Mouse (Mus musculus): ENCODE results near the gene Dpm2. TPM values are rescaled to one million over a fixed set of nuclear protein-coding genes. Genes with fewer than 3 reads are reported as not detected.

Dpm2 gene
- polyA plus RNA-seq, 1 experiment from 2014 or later = 72.9 TPM

DNA sequence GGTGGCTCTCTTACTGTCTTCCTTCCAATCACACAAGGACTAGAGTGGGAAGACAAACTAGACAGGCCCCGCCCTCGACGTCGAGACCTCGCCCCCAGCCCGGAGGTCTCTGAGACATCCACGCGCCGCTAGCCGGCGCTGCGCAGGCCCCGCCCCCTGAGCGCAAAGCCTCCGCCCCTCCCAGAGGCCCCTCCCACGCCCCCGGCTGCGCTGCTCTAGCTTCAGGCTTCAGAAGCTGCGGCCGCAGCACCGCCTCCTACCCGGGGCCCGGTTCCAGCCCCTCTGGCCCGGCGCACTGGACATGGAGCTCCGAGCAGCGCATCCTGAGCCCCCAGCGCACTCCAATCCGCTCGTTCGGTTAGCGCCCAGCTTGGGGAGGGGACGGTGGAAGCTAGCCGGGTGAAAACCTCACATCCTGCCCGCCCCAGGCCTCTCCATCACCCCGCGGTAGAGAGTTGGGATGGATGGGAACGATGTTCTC lies 16.3 kb downstream of the Dpm2 start, which contains the start of gene St6galnac4:
Gene St6galnac4, plus strand, starts transcription at position 225 of the 481 bp plus-strand sequence.
- Histone ChIP-seq H3K9me3 (no peaks in the 10 kb centered on the region), H3K27ac (replicated peaks) (peak within 1 kb of the TSS; percentile 87), H3K4me1 (peaks cover 47% of the 10 kb centered on the region), H3K4me3 (peak within 1 kb of the TSS; percentile 73), H3K27me3 (replicated peaks) (peaks cover 6% of the 10 kb centered on the region), H3K9ac (peak within 1 kb of the TSS; percentile 88), H3K4me2 (peak within 1 kb of the TSS; percentile 77), H3K36me3 (peaks cover 21% of the 10 kb centered on the region)
- peak; percentile 91 for ATAC-seq (ENCODE audit: extremely low read depth, insufficient number of reproducible peaks, low FRiP score, low TSS enrichment)
- WGBS = 0% methylated on average over 38 of the region's 38 CpGs

DNA sequence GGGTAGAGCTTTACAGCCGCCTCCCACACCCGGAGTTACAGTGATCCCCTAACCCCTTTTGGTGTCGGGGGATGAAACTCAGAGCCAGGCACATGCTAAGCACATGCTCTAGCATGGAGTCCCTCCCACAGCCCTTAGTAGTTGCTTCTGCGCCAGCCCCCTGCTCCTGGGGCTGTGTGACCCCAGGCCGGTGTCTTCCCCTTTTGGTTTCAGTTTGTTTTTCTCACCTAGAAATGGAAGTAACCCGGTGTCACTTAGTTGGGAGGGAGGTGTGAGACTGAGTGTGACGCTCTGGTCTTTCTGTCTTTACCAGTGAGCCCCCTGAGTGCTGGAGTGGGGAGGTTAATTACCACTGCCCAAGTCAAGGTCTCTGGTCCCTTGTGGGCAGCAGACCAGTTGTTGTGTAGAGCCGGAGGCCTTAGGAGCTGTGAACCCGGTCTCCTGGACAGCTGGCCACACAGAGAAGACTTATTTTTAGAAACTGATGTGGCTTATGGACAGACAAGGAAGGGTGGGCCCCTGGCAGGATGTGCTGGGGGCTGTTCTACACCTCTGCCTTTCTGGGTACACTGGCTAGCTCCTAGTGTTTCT lies 17.2 kb downstream of the Dpm2 start:
- Histone ChIP-seq H3K27ac (replicated peaks) (peak overlapping the region; percentile 87), H3K36me3 (peaks cover 29% of the 10 kb centered on the region), H3K27me3 (replicated peaks) (no peaks in the 10 kb centered on the region), H3K4me2 (peak overlapping the region; percentile 77), H3K9me3 (no peaks in the 10 kb centered on the region), H3K9ac (peak overlapping the region; percentile 88), H3K4me1 (peaks cover 46% of the 10 kb centered on the region), H3K4me3 (peak overlapping the region; percentile 73)
- 6% methylated on average over 9 of the region's 9 CpGs for WGBS
- no peak for ATAC-seq (ENCODE audit: extremely low read depth, insufficient number of reproducible peaks, low FRiP score, low TSS enrichment)

DNA sequence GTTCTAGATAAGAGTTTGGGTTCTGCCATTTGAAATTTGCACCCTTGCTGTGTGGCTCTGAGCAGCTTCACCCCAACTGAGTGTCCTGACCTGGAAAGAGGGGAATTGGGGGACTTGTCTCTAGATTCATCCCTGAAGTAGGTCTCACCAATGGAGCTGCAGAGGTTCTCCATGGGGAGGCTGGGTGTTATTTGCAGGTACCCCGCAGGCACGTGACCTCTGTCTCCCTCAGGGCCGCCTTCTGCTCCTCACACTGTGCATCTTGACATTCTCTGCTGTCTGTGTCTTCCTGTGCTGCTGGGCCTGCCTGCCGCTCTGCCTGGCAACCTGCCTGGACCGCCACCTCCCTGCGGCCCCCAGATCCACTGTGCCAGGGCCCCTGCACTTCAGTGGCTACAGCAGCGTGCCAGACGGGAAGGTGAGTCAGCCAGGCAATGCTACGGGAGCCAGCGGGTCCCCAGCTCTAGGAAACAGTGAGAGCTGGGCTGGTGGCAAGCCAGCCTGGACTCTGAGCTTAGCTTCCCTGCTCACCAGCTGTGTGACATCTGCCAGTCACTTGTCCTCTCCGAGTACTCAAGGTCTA lies 18.6 kb downstream of the Dpm2 start:
- Histone ChIP-seq H3K4me1 (peaks cover 41% of the 10 kb centered on the region), H3K36me3 (peaks cover 43% of the 10 kb centered on the region), H3K9ac (peak overlapping the region; percentile 61), H3K4me2 (peak overlapping the region; percentile 77), H3K27me3 (replicated peaks) (no peaks in the 10 kb centered on the region), H3K27ac (replicated peaks) (peak overlapping the region; percentile 87), H3K9me3 (no peaks in the 10 kb centered on the region), H3K4me3 (peak overlapping the region; percentile 73)
- no peak for ATAC-seq (ENCODE audit: extremely low read depth, insufficient number of reproducible peaks, low FRiP score, low TSS enrichment)
- WGBS = 40% methylated on average over 11 of the region's 11 CpGs

DNA sequence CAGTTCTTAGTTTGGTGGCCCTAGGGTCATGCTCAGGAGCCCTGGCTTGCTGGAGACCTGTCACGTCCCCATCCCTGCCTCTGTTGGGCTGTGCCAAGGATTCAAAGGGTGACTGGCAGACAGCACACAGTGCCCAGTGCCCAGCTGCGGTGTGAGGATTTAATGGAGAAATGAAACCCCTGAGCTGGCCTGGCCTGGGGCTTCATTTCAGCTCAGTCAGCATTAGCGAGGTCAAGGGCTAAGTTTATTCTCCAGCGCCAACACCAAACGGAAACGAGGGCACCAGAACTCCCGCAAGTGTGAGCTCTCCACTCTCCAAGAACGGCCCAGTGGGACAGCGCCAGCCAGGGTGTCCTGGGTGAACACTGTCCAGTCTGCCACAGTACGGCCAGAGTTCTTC lies 19.6 kb downstream of the Dpm2 start:
- no peaks in the 10 kb centered on the region for H3K9me3 ChIP-seq
- no peak for ATAC-seq (ENCODE audit: extremely low read depth, insufficient number of reproducible peaks, low FRiP score, low TSS enrichment)
- 78% methylated on average over 10 of the region's 10 CpGs for WGBS
- no peak overlapping the region for H3K4me3 ChIP-seq
- H3K9ac ChIP-seq = peak overlapping the region; percentile 61; the same call in 1 of the 2 replicates
- H3K36me3 ChIP-seq = peaks cover 53% of the 10 kb centered on the region
- no peaks in the 10 kb centered on the region for H3K27me3 ChIP-seq (replicated peaks)
- H3K27ac ChIP-seq (replicated peaks) = peak overlapping the region; percentile 87; the same call in 1 of the 2 replicates
- peaks cover 41% of the 10 kb centered on the region for H3K4me1 ChIP-seq
- no peak overlapping the region for H3K4me2 ChIP-seq

DNA sequence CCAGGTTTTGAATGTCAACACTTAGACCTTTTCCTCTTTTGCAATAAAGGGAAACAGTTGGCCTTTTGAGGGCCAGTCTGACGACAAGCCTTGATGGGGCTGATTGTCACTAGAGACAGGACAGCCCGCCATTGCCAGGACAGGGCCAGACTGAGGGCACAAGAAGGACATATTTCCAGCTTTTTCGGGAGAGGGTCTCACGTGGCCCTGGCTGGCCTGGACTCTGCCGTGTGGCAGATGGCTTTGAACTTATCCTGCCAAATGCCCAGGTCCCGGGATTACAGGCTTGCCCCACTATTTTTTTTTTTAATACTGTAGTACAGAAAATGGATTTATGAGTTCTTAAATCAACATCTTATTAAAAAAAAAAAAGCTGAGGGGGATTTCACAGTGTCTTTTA lies 20.6 kb downstream of the Dpm2 start:
- Histone ChIP-seq H3K9me3 (no peaks in the 10 kb centered on the region), H3K4me2 (no peak overlapping the region), H3K4me1 (peaks cover 39% of the 10 kb centered on the region), H3K9ac (no peak overlapping the region), H3K27ac (replicated peaks) (no peak overlapping the region), H3K27me3 (replicated peaks) (no peaks in the 10 kb centered on the region), H3K36me3 (peaks cover 63% of the 10 kb centered on the region), H3K4me3 (no peak overlapping the region)
- no peak for ATAC-seq (ENCODE audit: extremely low read depth, insufficient number of reproducible peaks, low FRiP score, low TSS enrichment)
- WGBS = 60% methylated on average over 6 of the region's 6 CpGs

DNA sequence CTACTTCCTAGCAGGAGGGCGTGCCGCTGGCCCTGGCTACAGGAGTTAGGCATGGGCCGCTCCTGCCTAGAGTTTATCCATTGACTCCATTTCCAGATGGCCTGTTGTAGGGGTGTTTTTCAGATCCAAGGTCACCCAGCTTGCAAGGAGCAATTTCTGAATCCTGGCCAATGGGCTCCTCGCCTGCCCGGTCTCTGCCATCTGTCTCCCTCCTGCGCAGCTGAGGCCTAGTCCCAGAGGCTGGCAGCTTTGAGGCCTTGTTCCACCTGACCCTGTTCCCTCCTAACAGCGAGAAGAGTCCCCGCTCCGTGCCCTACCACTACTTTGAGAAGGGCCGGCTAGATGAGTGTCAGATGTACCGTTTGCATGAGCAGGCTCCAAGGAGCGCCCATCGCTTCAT lies 26.1 kb downstream of the Dpm2 start:
- Histone ChIP-seq H3K9me3 (no peaks in the 10 kb centered on the region), H3K4me3 (no peak overlapping the region), H3K27me3 (replicated peaks) (no peaks in the 10 kb centered on the region), H3K9ac (no peak overlapping the region), H3K36me3 (peaks cover 78% of the 10 kb centered on the region), H3K27ac (replicated peaks) (no peak overlapping the region), H3K4me2 (no peak overlapping the region), H3K4me1 (peaks cover 10% of the 10 kb centered on the region)
- no peak for ATAC-seq (ENCODE audit: extremely low read depth, insufficient number of reproducible peaks, low FRiP score, low TSS enrichment)
- 91% methylated on average over 13 of the region's 13 CpGs for whole genome bisulfite sequencing

DNA sequence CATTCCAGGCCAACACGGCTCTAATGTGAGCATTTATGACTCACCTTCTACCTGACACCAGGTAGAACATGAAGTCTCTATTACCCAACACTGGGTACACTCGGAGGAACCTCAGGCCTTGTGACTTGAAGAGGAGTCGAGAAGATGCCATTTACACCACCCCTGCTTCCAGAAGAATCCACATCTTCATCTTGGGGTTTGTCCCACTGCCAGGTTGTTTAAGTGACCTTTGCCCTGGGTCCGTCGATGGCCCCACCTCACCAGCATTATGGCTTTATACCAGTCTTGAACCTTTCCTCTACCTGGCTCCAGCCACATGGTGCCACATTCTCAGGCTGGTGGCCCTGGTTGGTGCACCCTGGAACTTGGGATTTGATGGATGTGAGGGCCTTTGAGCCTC lies 26.6 kb downstream of the Dpm2 start:
- peaks cover 15% of the 10 kb centered on the region for H3K4me1 ChIP-seq
- WGBS = 82% methylated on average over 5 of the region's 5 CpGs
- H3K36me3 ChIP-seq = peaks cover 72% of the 10 kb centered on the region
- H3K27me3 ChIP-seq (replicated peaks) = no peaks in the 10 kb centered on the region
- no peak for ATAC-seq (ENCODE audit: extremely low read depth, insufficient number of reproducible peaks, low FRiP score, low TSS enrichment)
- H3K9me3 ChIP-seq = no peaks in the 10 kb centered on the region
- H3K4me2 ChIP-seq = no peak overlapping the region
- no peak overlapping the region for H3K27ac ChIP-seq (replicated peaks)
- no peak overlapping the region for H3K4me3 ChIP-seq
- H3K9ac ChIP-seq = no peak overlapping the region

DNA sequence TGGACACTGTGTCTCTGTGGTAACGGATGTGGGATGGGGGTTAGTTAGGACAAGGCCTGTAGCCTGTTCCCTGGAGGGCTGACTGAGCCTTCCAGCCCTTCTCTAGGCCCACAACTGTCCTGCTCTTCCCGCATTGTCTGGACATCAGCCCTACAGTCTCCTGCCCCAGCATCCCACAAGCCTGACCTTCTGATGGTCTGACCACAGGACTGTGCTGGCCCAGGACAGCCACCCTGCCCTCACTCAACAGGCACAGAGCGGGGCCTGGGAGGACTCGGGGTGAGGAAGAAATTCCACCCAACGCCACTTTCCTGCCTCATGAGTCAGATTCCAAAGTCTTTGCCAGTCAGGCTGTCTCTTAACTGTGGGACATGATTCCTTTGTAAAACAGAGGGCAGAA lies 27.0 kb downstream of the Dpm2 start:
- Histone ChIP-seq H3K4me2 (no peak overlapping the region), H3K27me3 (replicated peaks) (no peaks in the 10 kb centered on the region), H3K36me3 (peaks cover 69% of the 10 kb centered on the region), H3K9ac (no peak overlapping the region), H3K27ac (replicated peaks) (no peak overlapping the region), H3K4me1 (peaks cover 20% of the 10 kb centered on the region), H3K9me3 (no peaks in the 10 kb centered on the region), H3K4me3 (no peak overlapping the region)
- ATAC-seq (ENCODE audit: extremely low read depth, insufficient number of reproducible peaks, low FRiP score, low TSS enrichment) = no peak
- 85% methylated on average over 5 of the region's 5 CpGs for WGBS

DNA sequence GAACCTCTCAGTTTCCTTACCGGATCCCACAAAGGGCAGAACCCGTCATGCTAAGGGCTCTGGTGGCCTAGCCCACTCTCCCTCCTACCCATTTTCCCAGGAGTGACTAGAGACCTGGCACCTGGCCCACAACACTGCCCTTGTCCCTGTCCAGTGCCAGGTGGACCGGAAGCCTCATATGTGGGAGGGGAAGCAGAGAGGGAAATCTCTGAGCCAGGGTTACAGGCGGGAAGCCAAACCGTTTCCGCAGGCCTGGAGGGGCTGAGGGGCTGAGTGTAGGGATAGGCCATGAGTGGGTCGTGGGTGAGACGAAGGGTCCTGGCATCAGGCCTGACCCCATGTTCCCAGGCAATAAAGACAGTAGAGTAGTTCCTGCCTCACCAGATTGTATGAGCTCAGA lies 27.8 kb downstream of the Dpm2 start:
- H3K9ac ChIP-seq = no peak overlapping the region
- H3K27ac ChIP-seq (replicated peaks) = no peak overlapping the region
- no peaks in the 10 kb centered on the region for H3K9me3 ChIP-seq
- H3K4me2 ChIP-seq = no peak overlapping the region
- H3K27me3 ChIP-seq (replicated peaks) = no peaks in the 10 kb centered on the region
- H3K4me1 ChIP-seq = peaks cover 20% of the 10 kb centered on the region
- 75% methylated on average over 8 of the region's 8 CpGs for WGBS
- no peak for ATAC-seq (ENCODE audit: extremely low read depth, insufficient number of reproducible peaks, low FRiP score, low TSS enrichment)
- H3K4me3 ChIP-seq = no peak overlapping the region
- H3K36me3 ChIP-seq = peaks cover 61% of the 10 kb centered on the region

DNA sequence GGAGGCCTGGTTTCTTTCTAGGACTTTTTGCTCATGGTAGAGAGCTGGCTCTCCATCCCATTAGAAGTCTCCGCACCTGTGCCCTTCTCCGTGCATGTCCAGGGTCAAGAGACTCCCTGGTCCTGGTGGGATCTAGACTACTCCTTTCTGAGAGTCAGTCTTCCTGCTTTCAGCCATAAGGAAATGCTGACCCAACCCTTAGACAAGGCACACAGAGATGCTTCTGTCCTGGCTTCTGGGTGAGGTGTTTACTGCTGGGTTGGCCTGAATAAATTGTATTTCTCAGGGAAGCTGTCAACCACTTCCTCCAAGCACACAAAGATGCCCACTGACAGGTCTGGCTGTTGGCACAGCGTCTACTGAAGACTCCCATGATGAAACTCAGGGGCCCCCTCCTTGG lies 28.8 kb downstream of the Dpm2 start, which contains the start of gene St6galnac6:
Gene St6galnac6, plus strand, starts transcription at position 301 of the 400 bp plus-strand sequence.
- ATAC-seq (ENCODE audit: extremely low read depth, insufficient number of reproducible peaks, low FRiP score, low TSS enrichment) = no peak

DNA sequence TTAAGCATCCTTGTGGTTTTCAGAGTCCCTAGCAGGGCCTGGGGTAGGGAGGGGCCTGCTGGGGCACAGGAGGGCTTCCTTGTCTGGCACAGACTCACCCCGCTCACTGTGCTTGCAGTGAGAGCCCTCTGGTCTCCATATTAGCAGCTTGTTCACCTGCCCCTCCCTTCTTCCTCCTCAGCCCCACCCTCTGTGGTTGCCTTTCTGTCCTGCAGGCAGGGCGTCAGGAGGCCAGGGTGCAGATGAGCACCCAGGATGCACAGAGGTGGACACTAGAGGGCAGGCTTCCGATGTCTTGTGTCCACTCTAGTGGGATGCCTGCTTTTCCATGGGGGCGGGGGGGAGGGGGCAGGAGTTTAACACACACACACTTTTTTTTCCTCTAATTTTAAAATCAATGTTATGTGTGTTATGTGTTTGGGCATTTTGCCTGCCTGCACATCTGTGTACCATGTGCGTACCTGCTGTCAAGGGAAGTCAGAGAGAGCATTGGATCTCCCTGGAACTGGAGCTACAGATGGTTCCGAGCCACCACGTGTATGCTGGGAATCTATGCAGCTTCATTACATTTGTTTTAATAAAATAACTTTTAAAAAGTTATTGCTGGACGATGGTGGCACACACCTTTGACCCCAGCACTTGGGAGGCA lies 30.9 kb downstream of the Dpm2 start:
- H3K4me1 ChIP-seq = peaks cover 26% of the 10 kb centered on the region
- 0 out of 2 replicates have a peak overlapping the region, but pooled peaks have one; percentile 34 for H3K9ac ChIP-seq
- no peak for ATAC-seq (ENCODE audit: extremely low read depth, insufficient number of reproducible peaks, low FRiP score, low TSS enrichment)
- H3K27me3 ChIP-seq (replicated peaks) = no peaks in the 10 kb centered on the region
- peaks cover 32% of the 10 kb centered on the region for H3K36me3 ChIP-seq
- H3K27ac ChIP-seq (replicated peaks) = 0 out of 2 replicates have a peak overlapping the region, but pooled peaks have one; percentile 49
- H3K4me2 ChIP-seq = no peak overlapping the region
- H3K9me3 ChIP-seq = no peaks in the 10 kb centered on the region
- WGBS = 43% methylated on average over 8 of the region's 8 CpGs
- H3K4me3 ChIP-seq = no peak overlapping the region

More for the DNA sequence above, 28.8 kb downstream of the Dpm2 start, which contains the start of gene St6galnac6:
- Histone ChIP-seq H3K27ac (replicated peaks) (no peak within 1 kb of the TSS), H3K9me3 (no peaks in the 10 kb centered on the region), H3K4me3 (no peak within 1 kb of the TSS), H3K4me2 (no peak within 1 kb of the TSS), H3K4me1 (peaks cover 20% of the 10 kb centered on the region), H3K27me3 (replicated peaks) (no peaks in the 10 kb centered on the region), H3K36me3 (peaks cover 52% of the 10 kb centered on the region), H3K9ac (no peak within 1 kb of the TSS; the same call in 1 of the 2 replicates)
- 91% methylated on average over 3 of the region's 3 CpGs for WGBS
